Mouse (Mus musculus) midbrain, embryonic 14.5 days (tissue): ENCODE data around the gene Ppara. TPM values are rescaled to one million over a fixed set of nuclear protein-coding genes. Genes with fewer than 3 reads are reported as not detected.

ENCODE experiments used
- ATAC-seq: fragments of 200-750 bp; cut with Nextera tagmentation; 2 replicates; pipeline ENCODE4 v1.8.0; 2017; ENCODE audit warnings: moderate number of reproducible peaks, moderate library complexity; ENCODE audit not compliant: low FRiP score, low TSS enrichment
- DNase-seq: peaks from one replicate; pipeline ENCODE4 v3.0.0-alpha.2; 2015
- H3K27ac ChIP-seq: fragments of 300-500 bp; sonication (generic); replicated peaks from 2 replicates; pipeline ENCODE4 v1.5.1; 2014; ENCODE audit warnings: mild to moderate bottlenecking, low read depth, low read length, moderate library complexity
- H3K27me3 ChIP-seq: fragments of 300-500 bp; sonication (generic); 2 replicates; pipeline ENCODE4 v1.6.1; 2014; ENCODE audit warnings: low read length, control low read depth, mixed read lengths; ENCODE audit not compliant: control insufficient read depth, insufficient read depth
- H3K36me3 ChIP-seq: fragments of 300-500 bp; sonication (generic); 2 replicates; pipeline ENCODE4 v1.6.1; 2014; ENCODE audit warnings: low read length, control low read depth; ENCODE audit not compliant: control insufficient read depth, insufficient read depth
- H3K4me1 ChIP-seq: fragments of 300-500 bp; sonication (generic); 2 replicates; pipeline ENCODE4 v1.6.1; 2014; ENCODE audit warnings: mild to moderate bottlenecking, antibody characterized with exemption, low read length, control low read depth; ENCODE audit not compliant: control insufficient read depth, insufficient read depth
- H3K4me2 ChIP-seq: fragments of 300-500 bp; sonication (generic); 2 replicates; pipeline ENCODE4 v1.6.1; 2014; ENCODE audit warnings: mild to moderate bottlenecking, low read length, moderate library complexity
- H3K4me3 ChIP-seq: fragments of 300-500 bp; sonication (generic); replicated peaks from 2 replicates; pipeline ENCODE4 v1.5.1; 2014; ENCODE audit warnings: low read depth, low read length
- H3K9ac ChIP-seq: fragments of 300-500 bp; sonication (generic); replicated peaks from 2 replicates; pipeline ENCODE4 v1.6.1; 2014; ENCODE audit warnings: mild to moderate bottlenecking, low read length, moderate library complexity
- H3K9me3 ChIP-seq: fragments of 300-500 bp; sonication (generic); 2 replicates; pipeline ENCODE4 v1.6.1; 2016; ENCODE audit warnings: low read length, control low read depth, mixed read lengths; ENCODE audit not compliant: control insufficient read depth
- WGBS: fragments of 180-500 bp; shearing (Covaris S2); extraction: QIAGEN DNeasy Blood & Tissue Kit; methylation state at CpG from one replicate; pipeline ENCODE4 v1.1.7; 2014; 5-methylcytosine and 5-hydroxymethylcytosine counted together
- polyA plus RNA-seq: library from polyadenylated mRNA; unstranded; fragments of >200 nt; fragmentation: Nextera tagmentation; extraction: Ambion mirVana; gene quantifications from 2 replicates; pipeline ENCODE4 v1.2.1, GENCODE M21; 2014

Ppara gene
- polyA plus RNA-seq, 1 experiment from 2014 or later = 0.89 TPM

DNA sequence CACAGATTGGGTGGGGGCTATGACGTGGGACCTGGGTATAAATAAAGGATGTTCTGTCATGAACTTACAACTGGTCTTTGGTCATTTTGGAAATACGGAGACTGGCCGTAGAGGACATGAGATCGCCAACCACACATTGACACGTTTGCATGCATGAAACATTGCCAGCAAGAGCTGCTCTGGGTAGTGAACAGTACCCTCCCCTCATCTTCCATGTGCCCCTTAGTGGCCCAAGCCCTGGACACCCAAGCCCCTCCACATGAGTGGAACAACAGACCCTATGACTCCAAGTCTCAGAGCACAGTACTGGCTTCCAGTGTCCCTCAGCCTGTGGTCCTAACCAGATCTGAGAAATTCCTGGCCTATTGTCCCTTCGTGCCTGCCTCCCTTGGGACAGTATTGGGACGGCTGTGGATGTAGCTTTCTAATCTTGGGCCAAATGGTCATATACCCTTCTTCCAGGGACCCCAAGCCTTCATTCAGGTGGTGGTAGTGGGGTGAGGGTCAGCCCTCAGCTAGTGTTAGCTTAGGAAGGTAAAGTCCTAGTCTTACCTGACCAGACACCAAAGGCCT is 27.2 kb upstream of the Ppara start:
- Histone ChIP-seq H3K4me2 (no peak overlapping the region), H3K4me1 (no peaks in the 10 kb centered on the region), H3K36me3 (peaks cover 49% of the 10 kb centered on the region), H3K27me3 (no peaks in the 10 kb centered on the region), H3K4me3 (no peak overlapping the region), H3K9me3 (no peaks in the 10 kb centered on the region), H3K27ac (0 out of 2 replicates have a peak overlapping the region, but pooled peaks have one; percentile 3), H3K9ac (no peak overlapping the region)
- no peak for DNase-seq
- ATAC-seq = no peak
- WGBS = 90% methylated on average over 7 of the region's 7 CpGs

- Histone ChIP-seq H3K36me3 (peaks cover 42% of the 10 kb centered on the region), H3K4me2 (no peak overlapping the region), H3K27me3 (no peaks in the 10 kb centered on the region), H3K9me3 (no peaks in the 10 kb centered on the region), H3K4me1 (no peaks in the 10 kb centered on the region), H3K4me3 (no peak overlapping the region), H3K27ac (no peak overlapping the region), H3K9ac (no peak overlapping the region)
- no peak for ATAC-seq
- WGBS = 88% methylated on average over 2 of the region's 2 CpGs
- DNase-seq = no peak
These were observed 26.6 kb upstream of the Ppara start for GRCm38 (mm10) chr15:85708217-85708616.

DNA sequence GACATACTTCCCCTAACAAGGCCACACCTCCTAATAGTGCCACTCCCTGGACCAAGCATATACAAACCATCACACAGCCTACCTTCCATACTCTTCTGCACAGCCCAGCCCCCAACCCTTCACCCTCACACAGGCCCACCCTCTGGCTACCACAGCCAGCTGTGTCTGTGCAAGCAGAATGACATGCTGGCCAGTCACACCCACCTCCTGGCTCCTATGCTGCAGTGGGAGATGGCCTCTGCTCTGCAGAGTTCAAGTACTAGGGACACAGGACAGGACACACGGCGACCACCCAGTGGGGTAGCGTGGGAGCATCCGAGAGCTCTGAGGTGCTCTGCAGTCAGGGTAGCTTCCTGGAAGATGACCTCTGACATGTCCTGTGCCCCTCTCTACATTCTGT is 25.9 kb upstream of the Ppara start:
- H3K36me3 ChIP-seq = peaks cover 36% of the 10 kb centered on the region
- H3K9me3 ChIP-seq = no peaks in the 10 kb centered on the region
- no peak overlapping the region for H3K9ac ChIP-seq
- no peak overlapping the region for H3K4me2 ChIP-seq
- no peaks in the 10 kb centered on the region for H3K27me3 ChIP-seq
- no peak for ATAC-seq
- DNase-seq = no peak
- no peaks in the 10 kb centered on the region for H3K4me1 ChIP-seq
- 93% methylated on average over 4 of the region's 4 CpGs for WGBS
- H3K27ac ChIP-seq = no peak overlapping the region
- H3K4me3 ChIP-seq = no peak overlapping the region

- Histone ChIP-seq H3K27ac (0 out of 2 replicates have a peak overlapping the region, but pooled peaks have one; percentile 5), H3K27me3 (no peaks in the 10 kb centered on the region), H3K4me3 (no peak overlapping the region), H3K36me3 (peaks cover 30% of the 10 kb centered on the region), H3K4me2 (no peak overlapping the region), H3K9ac (no peak overlapping the region; the same call in 1 of the 2 replicates), H3K4me1 (no peaks in the 10 kb centered on the region), H3K9me3 (no peaks in the 10 kb centered on the region)
- WGBS = 43% methylated on average over 10 of the region's 10 CpGs
- peak; percentile 22; the same call in 1 of the 2 replicates for ATAC-seq
- peak; percentile 84 for DNase-seq
These were observed 25.4 kb upstream of the Ppara start for GRCm38 (mm10) chr15:85709268-85709973.

- Histone ChIP-seq H3K9ac (no peak overlapping the region; the same call in 1 of the 2 replicates), H3K27me3 (no peaks in the 10 kb centered on the region), H3K4me2 (no peak overlapping the region), H3K36me3 (peaks cover 23% of the 10 kb centered on the region; the same call in 1 of the 2 replicates), H3K4me3 (no peak overlapping the region), H3K27ac (0 out of 2 replicates have a peak overlapping the region, but pooled peaks have one; percentile 5), H3K4me1 (no peaks in the 10 kb centered on the region), H3K9me3 (no peaks in the 10 kb centered on the region)
- 3% methylated on average over 6 of the region's 8 CpGs for WGBS
- DNase-seq (peak; percentile 90), ATAC-seq (peak; percentile 62; the same call in 1 of the 2 replicates)
These were observed 24.6 kb upstream of the Ppara start for GRCm38 (mm10) chr15:85710179-85710578.

DNA sequence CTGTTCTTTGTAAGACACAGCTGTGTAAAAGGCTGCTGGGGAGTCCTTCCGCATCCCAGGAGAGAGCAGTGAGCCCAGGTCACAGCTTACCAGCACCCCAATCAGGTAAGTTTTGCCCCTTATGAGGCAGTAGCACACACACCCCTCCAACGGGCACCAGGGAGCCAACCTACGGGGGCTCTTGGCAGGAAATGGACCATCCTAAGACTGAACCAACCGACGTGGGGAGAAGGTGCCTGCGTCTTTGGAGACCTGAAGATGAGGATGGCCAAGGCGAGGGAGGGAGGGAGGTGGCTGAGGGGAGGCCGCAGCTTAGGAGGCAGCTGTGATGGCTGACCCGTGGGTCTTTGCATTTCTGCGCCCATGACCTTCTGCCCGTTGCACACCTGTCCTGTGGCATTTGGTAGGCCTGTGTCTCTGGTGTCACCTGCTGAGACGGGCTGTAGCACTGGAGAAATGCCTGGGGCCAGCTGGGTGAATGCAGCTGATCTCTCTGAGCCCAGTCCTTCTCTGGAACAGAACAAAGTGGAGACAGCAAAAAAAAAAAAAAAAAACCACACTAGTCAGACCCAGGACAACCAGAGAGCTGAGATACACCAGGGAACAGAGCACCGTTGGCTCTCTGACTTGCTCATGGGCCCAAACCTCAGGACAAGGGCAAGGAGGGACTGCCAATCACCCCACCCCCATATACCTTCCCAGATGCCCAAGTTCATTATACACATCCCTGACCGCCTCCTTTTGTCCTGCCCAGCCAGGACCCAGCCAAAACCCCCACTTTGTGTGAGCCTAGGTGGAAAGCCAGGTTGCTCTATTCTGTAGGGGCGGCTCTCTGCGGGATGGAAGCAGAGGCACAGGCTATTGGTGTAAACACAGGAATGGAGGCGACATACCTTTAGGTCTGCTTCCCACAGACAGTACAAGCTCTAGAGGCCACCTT is 23.9 kb upstream of the Ppara start:
- DNase-seq = no peak
- Histone ChIP-seq H3K9ac (no peak overlapping the region), H3K36me3 (peaks cover 16% of the 10 kb centered on the region; the same call in 1 of the 2 replicates), H3K27ac (no peak overlapping the region), H3K4me1 (no peaks in the 10 kb centered on the region), H3K4me2 (no peak overlapping the region), H3K27me3 (no peaks in the 10 kb centered on the region), H3K4me3 (no peak overlapping the region), H3K9me3 (no peaks in the 10 kb centered on the region)
- no peak for ATAC-seq
- WGBS = 75% methylated on average over 17 of the region's 17 CpGs

- Histone ChIP-seq H3K4me2 (no peak overlapping the region), H3K9ac (no peak overlapping the region), H3K4me3 (no peak overlapping the region), H3K9me3 (no peaks in the 10 kb centered on the region), H3K27me3 (no peaks in the 10 kb centered on the region), H3K36me3 (peaks cover under 1% of the 10 kb centered on the region; the same call in 1 of the 2 replicates), H3K4me1 (no peaks in the 10 kb centered on the region), H3K27ac (no peak overlapping the region)
- 37% methylated on average over 5 of the region's 5 CpGs for whole genome bisulfite sequencing
- no peak for ATAC-seq
- peak; percentile 79 for DNase-seq
These were observed 22.1 kb upstream of the Ppara start for GRCm38 (mm10) chr15:85712565-85713168.

DNA sequence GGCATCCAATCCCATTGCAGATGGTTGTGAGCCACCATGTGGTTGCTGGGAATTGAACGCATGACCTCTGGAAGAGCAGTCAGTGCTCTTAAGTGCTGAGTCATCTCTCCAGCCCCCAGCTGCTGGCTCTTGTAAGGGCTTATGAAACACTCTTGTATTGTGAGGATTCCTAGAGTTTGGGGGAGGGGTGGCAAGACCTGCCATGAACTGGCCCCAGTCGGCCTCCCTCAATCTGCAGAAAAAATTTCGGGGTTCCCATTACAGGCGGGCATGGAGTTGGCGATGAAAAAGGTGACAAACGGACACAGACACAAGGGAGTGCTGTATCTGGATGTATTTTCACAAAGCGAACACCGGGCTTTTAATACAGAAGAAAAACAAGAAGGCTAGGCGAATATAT is 21.4 kb upstream of the Ppara start:
- DNase-seq = no peak
- H3K9ac ChIP-seq = no peak overlapping the region
- no peak overlapping the region for H3K4me3 ChIP-seq
- no peaks in the 10 kb centered on the region for H3K36me3 ChIP-seq
- H3K4me2 ChIP-seq = no peak overlapping the region
- H3K27me3 ChIP-seq = no peaks in the 10 kb centered on the region
- no peaks in the 10 kb centered on the region for H3K9me3 ChIP-seq
- H3K27ac ChIP-seq = no peak overlapping the region
- no peak for ATAC-seq
- 94% methylated on average over 9 of the region's 9 CpGs for WGBS
- H3K4me1 ChIP-seq = no peaks in the 10 kb centered on the region
